Mouse (Mus musculus) bone marrow macrophage, adult 2 months (primary cell): ENCODE data around the gene Nudt2.

ENCODE experiments used
- CTCF ChIP-seq: IDR thresholded peaks from 2 replicates; pipeline ENCODE4 v1.5.1; 2012; ENCODE audit warnings: low read depth, mild to moderate bottlenecking, low read length, moderate library complexity
- POLR2A ChIP-seq: IDR thresholded peaks from 2 replicates; pipeline ENCODE4 v1.6.1; 2012; ENCODE audit warnings: mild to moderate bottlenecking, low read depth, low read length, borderline replicate concordance

- no peak for TF ChIP-seq CTCF
- TF ChIP-seq POLR2A: no peak
These were observed 4.3 kb upstream of the Nudt2 start for GRCm38 (mm10) chr4:41460690-41461089.
